Mouse (Mus musculus) forebrain, embryonic 15.5 days (tissue): ENCODE measurements around the gene Ciz1. TPM values are rescaled to one million over a fixed set of nuclear protein-coding genes. Genes with fewer than 3 reads are reported as not detected.

Source experiments
- ATAC-seq: fragments of 200-750 bp; cut with Nextera tagmentation; replicated peaks from 2 replicates; pipeline ENCODE4 v1.8.0; 2017; ENCODE audit warnings: mild to moderate bottlenecking, moderate TSS enrichment, moderate library complexity
- H3K27ac ChIP-seq: fragments of 300-500 bp; sonication (generic); replicated peaks from 2 replicates; pipeline ENCODE4 v1.5.1; 2015; ENCODE audit warnings: mild to moderate bottlenecking, inconsistent platforms
- H3K27me3 ChIP-seq: fragments of 300-500 bp; sonication (generic); 2 replicates; pipeline ENCODE4 v1.6.1; 2015; ENCODE audit warnings: inconsistent platforms
- H3K36me3 ChIP-seq: fragments of 300-500 bp; sonication (generic); 2 replicates; pipeline ENCODE4 v1.6.1; 2015; ENCODE audit warnings: mild to moderate bottlenecking, inconsistent platforms
- H3K4me1 ChIP-seq: fragments of 300-500 bp; sonication (generic); 2 replicates; pipeline ENCODE4 v1.6.1; 2015; ENCODE audit warnings: inconsistent platforms
- H3K4me2 ChIP-seq: fragments of 300-500 bp; sonication (generic); replicated peaks from 2 replicates; pipeline ENCODE4 v1.6.1; 2015; ENCODE audit warnings: mild to moderate bottlenecking, inconsistent platforms
- H3K4me3 ChIP-seq: fragments of 300-500 bp; sonication (generic); 2 replicates; pipeline ENCODE4 v1.5.1; 2015; ENCODE audit warnings: mild to moderate bottlenecking, inconsistent platforms
- H3K9ac ChIP-seq: fragments of 300-500 bp; sonication (generic); replicated peaks from 2 replicates; pipeline ENCODE4 v1.6.1; 2015; ENCODE audit warnings: mild to moderate bottlenecking, inconsistent platforms
- H3K9me3 ChIP-seq: fragments of 300-500 bp; sonication (generic); 2 replicates; pipeline ENCODE4 v1.6.1; 2016; ENCODE audit warnings: inconsistent platforms
- WGBS: fragments of 180-500 bp; shearing (Covaris S2); methylation state at CpG from one replicate; pipeline ENCODE4 v1.1.7; 2015; ENCODE audit warnings: mixed read lengths; 5-methylcytosine and 5-hydroxymethylcytosine counted together
- polyA plus RNA-seq: library from polyadenylated mRNA; unstranded; fragments of >200 nt; fragmentation: Nextera tagmentation; extraction: Ambion mirVana; gene quantifications from 2 replicates; pipeline ENCODE4 v1.2.1, GENCODE M21; 2015

The Ciz1 gene
- polyA plus RNA-seq, 1 experiment from 2014 or later, result 55.3 TPM

DNA sequence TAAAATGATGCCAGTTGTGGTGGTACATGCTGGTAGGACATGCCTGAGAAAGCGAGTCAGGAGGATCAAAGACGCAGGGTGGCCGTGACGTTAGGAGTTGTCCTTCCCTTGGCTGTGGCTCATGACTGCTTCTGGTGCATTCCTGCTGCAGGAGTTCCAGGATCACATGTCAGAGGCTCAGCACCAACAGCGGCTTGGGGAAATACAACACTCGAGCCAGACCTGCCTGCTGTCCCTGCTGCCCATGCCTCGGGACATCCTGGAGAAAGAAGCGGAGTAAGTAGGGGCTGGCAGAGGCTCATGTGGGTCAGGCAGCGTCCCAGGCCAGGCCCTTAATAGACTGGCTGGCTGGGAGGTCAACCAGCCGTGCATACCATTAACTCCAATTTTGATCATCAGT lies 22.1 kb downstream of the Ciz1 start:
- 91% methylated on average over 10 of the region's 10 CpGs for WGBS
- Histone ChIP-seq H3K36me3 (peaks cover 94% of the 10 kb centered on the region), H3K4me3 (no peak overlapping the region), H3K9me3 (no peaks in the 10 kb centered on the region), H3K9ac (no peak overlapping the region), H3K27ac (no peak overlapping the region), H3K27me3 (no peaks in the 10 kb centered on the region), H3K4me1 (no peaks in the 10 kb centered on the region), H3K4me2 (no peak overlapping the region)
- ATAC-seq, result no peak

DNA sequence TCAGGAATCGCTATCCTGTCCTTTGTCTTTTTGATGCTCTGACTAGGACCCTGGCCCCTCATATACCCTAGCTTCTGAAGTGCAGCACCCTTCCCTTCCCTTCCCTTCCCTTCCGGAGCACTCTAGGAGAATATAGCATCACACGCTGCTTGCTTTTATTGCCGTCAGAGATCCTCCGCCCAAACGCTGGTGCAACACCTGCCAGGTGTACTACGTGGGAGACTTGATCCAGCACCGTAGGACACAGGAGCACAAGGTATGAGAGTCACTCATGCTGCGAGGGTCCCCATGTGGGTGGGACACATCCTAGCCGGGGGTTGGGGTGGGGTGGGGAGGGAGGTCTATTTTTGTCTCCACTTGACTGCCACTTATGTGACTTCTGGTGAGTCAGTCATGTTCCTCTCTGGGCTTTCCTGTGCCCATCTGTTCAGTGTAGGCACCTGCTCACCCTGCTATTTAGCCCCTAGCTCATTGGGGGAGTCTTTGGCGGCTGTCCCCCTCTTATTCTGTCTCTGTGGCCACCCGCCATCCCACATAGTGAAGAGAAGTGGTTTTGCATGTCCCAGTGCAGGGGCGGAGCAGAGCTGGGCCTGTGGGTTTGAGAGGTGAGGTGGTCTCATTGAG lies 23.3 kb downstream of the Ciz1 start:
- Histone ChIP-seq H3K27me3 (no peaks in the 10 kb centered on the region), H3K4me1 (no peaks in the 10 kb centered on the region), H3K27ac (no peak overlapping the region), H3K9me3 (no peaks in the 10 kb centered on the region), H3K9ac (no peak overlapping the region), H3K36me3 (peaks cover 86% of the 10 kb centered on the region), H3K4me2 (no peak overlapping the region), H3K4me3 (no peak overlapping the region)
- no peak for ATAC-seq
- WGBS, result 92% methylated on average over 13 of the region's 13 CpGs

DNA sequence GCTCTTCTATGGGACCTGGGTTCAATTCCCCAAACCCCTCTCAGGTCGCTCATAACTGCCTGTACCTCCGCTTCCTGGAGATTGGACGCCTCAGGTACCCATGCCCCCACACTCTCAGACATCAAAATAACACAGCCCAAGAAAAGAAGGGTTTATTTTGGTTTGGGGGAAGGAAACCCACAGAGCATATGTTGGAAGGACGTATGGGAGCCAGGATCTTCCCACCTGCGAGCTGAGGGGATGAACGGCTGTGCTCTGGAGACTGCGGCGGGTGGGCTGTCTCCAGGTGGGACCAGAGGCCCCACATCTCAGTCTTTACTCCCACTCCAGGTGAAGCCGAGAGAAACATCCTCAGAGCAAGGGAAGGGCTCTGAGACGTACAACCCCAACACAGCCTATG lies 24.8 kb downstream of the Ciz1 start:
- 92% methylated on average over 10 of the region's 10 CpGs for WGBS
- Histone ChIP-seq H3K9ac (no peak overlapping the region), H3K9me3 (no peaks in the 10 kb centered on the region), H3K4me2 (no peak overlapping the region), H3K4me1 (peaks cover 10% of the 10 kb centered on the region), H3K4me3 (no peak overlapping the region), H3K27ac (no peak overlapping the region), H3K36me3 (peaks cover 71% of the 10 kb centered on the region), H3K27me3 (no peaks in the 10 kb centered on the region)
- ATAC-seq, result no peak

DNA sequence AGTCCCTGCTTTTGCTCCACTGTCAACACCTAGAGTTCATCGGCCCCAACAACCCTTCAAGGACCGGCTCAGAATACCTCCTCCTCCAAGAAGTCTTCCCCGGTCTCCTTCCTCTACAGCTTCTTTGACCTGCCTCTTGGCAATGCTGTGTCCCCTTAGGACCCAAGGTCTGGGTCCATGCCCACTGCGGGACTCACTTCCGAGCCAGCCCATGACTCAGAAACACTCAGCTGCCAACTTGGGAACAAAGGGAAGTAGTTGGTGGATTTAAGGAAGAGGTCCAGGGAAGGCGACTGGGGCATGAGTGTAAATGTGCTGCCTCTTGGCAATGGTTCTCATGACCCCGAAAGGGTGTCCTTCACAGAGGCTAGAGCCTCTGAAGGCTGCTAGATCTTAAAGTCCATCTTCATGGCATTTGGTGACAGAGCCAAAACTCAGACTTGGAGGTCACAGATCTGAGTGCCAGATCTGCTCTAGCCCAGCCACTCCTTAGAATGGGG lies 27.9 kb downstream of the Ciz1 start:
- peaks cover 12% of the 10 kb centered on the region for H3K4me1 ChIP-seq
- H3K9me3 ChIP-seq, result no peaks in the 10 kb centered on the region
- H3K4me3 ChIP-seq, result no peak overlapping the region
- no peak for ATAC-seq
- H3K4me2 ChIP-seq, result no peak overlapping the region
- H3K36me3 ChIP-seq, result peaks cover 44% of the 10 kb centered on the region
- no peak overlapping the region for H3K27ac ChIP-seq
- no peak overlapping the region for H3K9ac ChIP-seq
- 0 out of 2 replicates have a peak, but pooled peaks cover 5% of the 10 kb centered on the region for H3K27me3 ChIP-seq
- 84% methylated on average over 7 of the region's 7 CpGs for WGBS

DNA sequence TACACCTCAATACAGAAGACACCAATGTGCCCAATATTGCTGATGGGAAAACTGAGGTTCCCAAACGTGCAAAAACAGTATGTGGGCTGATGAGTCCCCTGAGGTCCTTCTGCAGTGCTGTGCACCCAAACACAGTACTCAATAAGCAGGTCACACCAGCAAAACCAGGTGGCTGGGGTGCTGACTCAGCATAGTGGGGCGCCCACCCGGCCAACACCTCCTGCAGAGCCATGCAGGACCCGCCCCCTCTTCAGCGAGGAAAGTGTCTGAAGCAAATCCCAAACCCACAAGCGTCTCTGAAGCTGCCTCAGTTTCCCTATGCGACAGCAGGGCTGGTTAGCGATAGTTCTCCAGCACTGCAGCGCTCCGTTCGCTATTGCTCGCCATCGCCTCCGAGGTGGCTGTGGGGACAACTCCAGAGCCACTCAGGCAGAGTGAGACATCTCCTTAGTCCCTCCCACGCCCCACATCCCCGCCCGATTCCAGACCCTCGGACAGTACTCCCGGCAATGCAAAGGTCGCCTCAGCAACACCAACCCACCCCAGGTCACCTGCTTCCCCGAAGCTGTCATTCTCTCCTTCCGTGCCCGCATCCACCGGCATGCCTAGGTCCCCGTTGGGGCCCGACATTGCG lies 29.1 kb downstream of the Ciz1 start:
- Histone ChIP-seq H3K4me2 (peak overlapping the region; percentile 94), H3K9me3 (no peaks in the 10 kb centered on the region), H3K27ac (no peak overlapping the region; the same call in 1 of the 2 replicates), H3K27me3 (0 out of 2 replicates have a peak, but pooled peaks cover 5% of the 10 kb centered on the region), H3K9ac (peak overlapping the region; percentile 71), H3K36me3 (peaks cover 32% of the 10 kb centered on the region), H3K4me1 (peaks cover 12% of the 10 kb centered on the region), H3K4me3 (peak overlapping the region; percentile 70)
- WGBS, result 2% methylated on average over 27 of the region's 27 CpGs
- peak; percentile 75 for ATAC-seq

DNA sequence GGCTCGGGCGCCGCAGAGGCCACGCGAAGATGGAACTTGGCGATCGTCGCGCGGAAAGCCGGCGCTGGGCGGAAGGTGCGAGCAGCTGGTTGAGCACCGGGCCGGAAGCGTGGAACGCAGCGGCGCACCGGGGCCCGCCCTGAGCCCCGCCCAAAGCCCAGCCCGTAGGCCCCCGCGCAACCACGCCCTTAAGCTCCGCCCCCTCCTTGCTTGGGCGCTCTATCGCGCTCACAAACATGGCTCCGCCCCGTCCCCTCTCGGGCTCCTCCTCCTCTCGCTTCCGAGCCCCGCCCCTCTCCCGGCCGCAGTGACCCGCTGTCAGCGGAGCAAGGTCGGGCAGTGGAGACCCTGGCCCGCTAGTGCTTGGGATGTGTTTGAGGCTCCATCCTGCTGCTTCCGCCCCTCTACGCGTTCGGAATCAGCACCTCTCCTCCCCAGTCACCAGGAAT lies 29.7 kb downstream of the Ciz1 start, which contains the start of gene 1110008P14Rik:
Gene 1110008P14Rik (minus strand): TSS at position 164 of the 449 bp plus-strand sequence.
- peak within 1 kb of the TSS; percentile 94 for H3K4me2 ChIP-seq
- peak within 1 kb of the TSS; percentile 70 for H3K4me3 ChIP-seq
- 1% methylated on average over 47 of the region's 47 CpGs for WGBS
- H3K36me3 ChIP-seq, result peaks cover 26% of the 10 kb centered on the region
- no peak within 1 kb of the TSS; the same call in 1 of the 2 replicates for H3K27ac ChIP-seq
- peaks cover 12% of the 10 kb centered on the region for H3K4me1 ChIP-seq
- H3K9ac ChIP-seq, result peak within 1 kb of the TSS; percentile 71
- 0 out of 2 replicates have a peak, but pooled peaks cover 5% of the 10 kb centered on the region for H3K27me3 ChIP-seq
- H3K9me3 ChIP-seq, result no peaks in the 10 kb centered on the region
- peak; percentile 89 for ATAC-seq

DNA sequence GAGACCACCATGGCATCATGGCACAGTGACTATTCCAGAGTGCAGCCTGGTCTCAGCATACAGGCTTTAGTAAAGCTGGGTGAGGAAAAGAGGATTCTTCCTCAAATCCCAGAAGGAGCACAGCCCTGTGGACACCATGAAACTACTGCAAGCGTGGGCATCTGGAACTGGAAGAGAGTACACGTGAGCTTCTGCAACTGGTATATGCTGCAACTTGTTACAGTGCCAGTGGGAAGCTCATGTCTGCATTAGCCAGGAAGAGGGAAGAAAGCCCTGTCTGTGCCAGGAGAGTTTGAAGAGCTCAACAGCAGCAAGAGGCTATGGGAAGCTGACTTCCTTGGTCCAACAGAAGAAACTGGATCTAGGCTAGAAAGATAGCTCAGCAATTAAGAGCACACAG lies 30.6 kb downstream of the Ciz1 start:
- WGBS, result 85% methylated on average over 2 of the region's 2 CpGs
- Histone ChIP-seq H3K4me3 (no peak overlapping the region), H3K36me3 (peaks cover 19% of the 10 kb centered on the region), H3K9ac (no peak overlapping the region), H3K27me3 (0 out of 2 replicates have a peak, but pooled peaks cover 5% of the 10 kb centered on the region), H3K9me3 (no peaks in the 10 kb centered on the region), H3K27ac (no peak overlapping the region), H3K4me1 (peaks cover 12% of the 10 kb centered on the region), H3K4me2 (no peak overlapping the region)
- ATAC-seq, result no peak

DNA sequence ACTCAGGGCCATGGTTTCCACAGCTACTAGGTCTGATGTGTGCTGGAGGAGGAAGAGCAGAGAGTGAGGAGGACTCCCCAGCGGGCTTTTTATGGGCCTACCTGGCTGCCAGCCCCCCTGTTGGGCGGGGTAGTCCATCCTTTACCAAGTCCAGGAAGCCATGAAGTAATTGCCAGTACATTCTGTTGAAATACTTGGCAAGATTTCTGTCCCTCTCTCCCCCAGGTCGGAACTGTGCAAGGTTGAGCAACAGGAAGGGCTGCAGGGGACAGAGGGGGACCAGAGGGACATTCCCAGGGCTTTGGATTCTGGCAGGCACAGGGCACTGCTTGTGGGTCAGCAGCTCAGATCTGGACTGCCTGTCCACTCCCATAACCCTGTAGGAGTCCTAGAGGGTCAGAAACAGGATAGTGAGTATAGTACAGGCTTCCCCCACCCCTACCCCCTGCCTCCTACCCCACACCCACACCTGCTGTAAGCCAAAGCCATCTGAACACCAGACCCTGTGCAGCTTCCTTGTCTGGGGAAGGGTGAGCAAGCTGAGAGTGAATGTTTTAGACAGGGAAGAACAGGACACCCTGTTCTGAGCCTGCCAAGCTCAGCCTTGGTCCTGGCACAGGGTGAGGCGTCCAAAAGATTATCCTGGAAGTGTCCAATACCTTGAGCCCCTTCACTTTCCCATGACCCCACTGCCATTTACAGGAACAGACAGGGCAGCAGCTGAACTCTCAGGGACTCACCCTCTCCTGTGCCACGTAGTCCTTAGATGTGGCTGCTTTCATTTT lies 35.8 kb downstream of the Ciz1 start, which contains the start of gene Lcn2:
Gene Lcn2 (minus strand): TSS at position 547 of the 785 bp plus-strand sequence.
- Histone ChIP-seq H3K4me2 (no peak within 1 kb of the TSS), H3K4me3 (no peak within 1 kb of the TSS), H3K9me3 (no peaks in the 10 kb centered on the region), H3K27ac (no peak within 1 kb of the TSS), H3K9ac (no peak within 1 kb of the TSS), H3K36me3 (no peaks in the 10 kb centered on the region), H3K27me3 (0 out of 2 replicates have a peak, but pooled peaks cover 5% of the 10 kb centered on the region), H3K4me1 (no peaks in the 10 kb centered on the region)
- WGBS, result 58% methylated on average over 5 of the region's 5 CpGs
- no peak for ATAC-seq

DNA sequence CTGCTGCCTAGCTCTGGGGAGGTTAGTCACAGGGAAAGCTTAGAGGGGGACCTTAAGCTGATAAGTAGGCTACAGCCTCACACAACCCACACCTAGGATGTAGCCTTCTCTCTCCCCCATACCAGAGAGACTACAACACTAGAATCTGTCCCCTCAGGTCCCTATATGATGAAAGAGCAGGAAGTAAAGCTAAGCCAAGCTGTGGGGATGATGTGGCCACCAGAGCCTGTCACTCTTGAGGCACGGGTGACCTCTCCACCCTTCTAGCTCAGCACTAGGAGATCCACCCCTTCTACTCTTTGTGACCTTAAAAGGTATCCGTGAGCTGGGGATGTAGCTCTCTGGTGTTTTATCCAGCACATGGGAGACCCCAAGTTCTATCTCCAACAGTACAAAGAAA lies 37.0 kb downstream of the Ciz1 start:
- H3K4me1 ChIP-seq, result no peaks in the 10 kb centered on the region
- no peak for ATAC-seq
- H3K27ac ChIP-seq, result no peak overlapping the region
- no peak overlapping the region for H3K4me3 ChIP-seq
- H3K9me3 ChIP-seq, result no peaks in the 10 kb centered on the region
- no peaks in the 10 kb centered on the region for H3K27me3 ChIP-seq
- no peak overlapping the region for H3K4me2 ChIP-seq
- H3K36me3 ChIP-seq, result no peaks in the 10 kb centered on the region
- H3K9ac ChIP-seq, result no peak overlapping the region
- WGBS, result 72% methylated on average over 2 of the region's 2 CpGs

DNA sequence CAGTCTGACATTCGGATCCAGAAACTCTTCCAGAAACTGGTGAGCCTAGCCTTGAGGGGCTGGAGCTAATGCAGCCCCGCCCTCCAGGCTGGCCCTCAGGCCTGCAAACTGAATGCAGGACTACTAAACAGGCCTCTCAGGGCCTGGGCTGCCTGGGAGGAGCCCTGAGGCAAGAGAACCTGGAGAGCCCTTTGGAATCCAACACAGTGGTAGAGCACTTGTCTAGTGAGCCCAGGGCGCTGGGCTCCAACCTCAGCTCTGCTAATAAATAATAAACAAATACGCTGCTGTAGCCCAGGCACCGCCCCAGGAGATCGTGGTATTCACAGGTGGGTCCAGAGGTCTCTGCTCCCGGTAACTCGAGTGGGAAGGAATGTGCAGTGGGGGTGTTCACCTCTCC lies 38.7 kb downstream of the Ciz1 start:
- no peaks in the 10 kb centered on the region for H3K36me3 ChIP-seq
- peaks cover 6% of the 10 kb centered on the region for H3K4me1 ChIP-seq
- no peak overlapping the region for H3K27ac ChIP-seq
- H3K9ac ChIP-seq, result no peak overlapping the region
- no peak for ATAC-seq
- no peak overlapping the region for H3K4me3 ChIP-seq
- no peaks in the 10 kb centered on the region for H3K27me3 ChIP-seq
- H3K9me3 ChIP-seq, result no peaks in the 10 kb centered on the region
- 81% methylated on average over 8 of the region's 8 CpGs for WGBS
- H3K4me2 ChIP-seq, result no peak overlapping the region

DNA sequence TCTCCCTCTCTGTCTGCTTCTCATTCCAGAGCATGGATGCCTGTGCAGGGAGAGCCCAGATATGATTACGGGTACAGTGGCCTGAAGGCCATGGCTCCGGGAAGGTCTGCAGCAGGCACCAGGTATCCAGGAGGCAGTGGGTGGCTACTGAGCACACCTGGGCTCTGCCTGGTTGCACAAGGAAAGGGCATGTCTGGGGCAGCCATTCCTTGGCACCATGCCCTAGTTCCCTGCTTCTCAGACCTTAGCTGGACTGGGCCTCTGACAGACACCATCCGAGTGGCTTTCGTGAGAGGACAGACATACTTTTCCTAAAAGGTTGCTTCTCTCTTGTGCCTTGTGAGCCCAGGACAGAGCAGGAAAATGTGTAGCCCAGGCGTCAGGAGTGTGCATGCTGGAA lies 39.9 kb downstream of the Ciz1 start:
- Histone ChIP-seq H3K9ac (no peak overlapping the region), H3K27ac (no peak overlapping the region), H3K27me3 (no peaks in the 10 kb centered on the region), H3K36me3 (no peaks in the 10 kb centered on the region), H3K4me1 (peaks cover 13% of the 10 kb centered on the region), H3K4me3 (no peak overlapping the region), H3K9me3 (no peaks in the 10 kb centered on the region), H3K4me2 (no peak overlapping the region)
- whole genome bisulfite sequencing, result 82% methylated on average over 5 of the region's 5 CpGs
- ATAC-seq, result no peak

DNA sequence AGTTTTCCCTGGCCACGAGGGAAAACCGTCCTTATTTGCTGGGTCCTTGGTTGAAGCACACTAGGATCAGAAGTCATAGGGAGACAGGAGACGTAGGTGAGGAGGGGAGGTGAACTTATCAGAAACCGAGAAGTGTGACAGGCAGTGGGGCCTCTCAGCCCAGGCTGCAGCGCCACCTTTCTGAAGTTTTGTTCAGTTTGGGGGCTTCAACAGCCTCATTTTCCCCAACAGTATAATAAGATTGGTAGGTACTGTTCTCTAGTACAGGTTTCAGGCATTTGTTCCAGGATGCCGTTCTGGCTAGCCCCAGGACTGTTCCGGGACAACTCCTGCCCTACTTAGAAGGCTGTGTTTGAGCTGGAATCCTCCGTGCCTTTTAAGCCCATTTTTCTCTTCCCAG lies 42.8 kb downstream of the Ciz1 start:
- H3K9me3 ChIP-seq, result no peaks in the 10 kb centered on the region
- 6% methylated on average over 8 of the region's 8 CpGs for WGBS
- peaks cover 21% of the 10 kb centered on the region for H3K4me1 ChIP-seq
- peak overlapping the region; percentile 68 for H3K9ac ChIP-seq
- H3K36me3 ChIP-seq, result no peaks in the 10 kb centered on the region; the same call in 1 of the 2 replicates
- peak overlapping the region; percentile 89 for H3K4me2 ChIP-seq
- H3K4me3 ChIP-seq, result peak overlapping the region; percentile 74
- H3K27me3 ChIP-seq, result no peaks in the 10 kb centered on the region
- peak overlapping the region; percentile 95 for H3K27ac ChIP-seq
- ATAC-seq, result no peak
